Mouse (Mus musculus) heart, embryonic 14.5 days (tissue): ENCODE results near the gene Fam227a. TPM values are rescaled to one million over a fixed set of nuclear protein-coding genes. Genes with fewer than 3 reads are reported as not detected.

Experiments
- ATAC-seq: fragments of 200-750 bp; cut with Nextera tagmentation; 2 replicates; pipeline ENCODE4 v1.8.0; 2017; ENCODE audit warnings: low read depth, moderate TSS enrichment; ENCODE audit not compliant: insufficient number of reproducible peaks, insufficient read depth, low FRiP score
- H3K27ac ChIP-seq, 2 experiments: fragments of 200-500 bp in 1 of 2; fragments of 300-500 bp in 1 of 2; sonication (generic) in 1 of 2; replicated peaks in 1 of 2; 2 replicates each; pipeline ENCODE4 v1.5.1; 2012 to 2014; ENCODE audit warnings: low read depth in 2 of 2, low read length in 2 of 2, control low read depth in 1 of 2, mild to moderate bottlenecking in 1 of 2, mixed read lengths in 1 of 2; ENCODE audit not compliant: control insufficient read depth in 1 of 2, insufficient read depth in 1 of 2
- H3K27me3 ChIP-seq: fragments of 300-500 bp; sonication (generic); 2 replicates; pipeline ENCODE4 v1.6.1; 2014; ENCODE audit warnings: mild to moderate bottlenecking, low read length, control low read depth; ENCODE audit not compliant: control insufficient read depth, insufficient read depth
- H3K36me3 ChIP-seq: fragments of 300-500 bp; sonication (generic); 2 replicates; pipeline ENCODE4 v1.6.1; 2014; ENCODE audit warnings: mild to moderate bottlenecking, control low read depth, low read length, mixed read lengths; ENCODE audit not compliant: control insufficient read depth, insufficient read depth
- H3K4me1 ChIP-seq, 2 experiments: fragments of 200-500 bp in 1 of 2; fragments of 300-500 bp in 1 of 2; sonication (generic) in 1 of 2; 2 replicates each; pipeline ENCODE4 v1.6.1; 2012 to 2014; ENCODE audit warnings: low read length in 2 of 2, control low read depth in 1 of 2, mixed read lengths in 1 of 2; ENCODE audit not compliant: control insufficient read depth in 2 of 2, insufficient read depth in 2 of 2
- H3K4me2 ChIP-seq: fragments of 300-500 bp; sonication (generic); 2 replicates; pipeline ENCODE4 v1.6.1; 2014; ENCODE audit warnings: mild to moderate bottlenecking, low read length
- H3K4me3 ChIP-seq, 2 experiments: fragments of 200-500 bp in 1 of 2; fragments of 300-500 bp in 1 of 2; sonication (generic) in 1 of 2; 2 replicates each; pipeline ENCODE4 v1.5.1; 2012 to 2014; ENCODE audit warnings: low read length in 2 of 2, mild to moderate bottlenecking in 2 of 2, control low read depth in 1 of 2, low read depth in 1 of 2, moderate library complexity in 1 of 2; ENCODE audit not compliant: control insufficient read depth in 1 of 2, insufficient read depth in 1 of 2
- H3K9ac ChIP-seq: fragments of 300-500 bp; sonication (generic); 2 replicates; pipeline ENCODE4 v1.6.1; 2014; ENCODE audit warnings: mild to moderate bottlenecking, low read length
- H3K9me3 ChIP-seq: fragments of 300-500 bp; sonication (generic); 2 replicates; pipeline ENCODE4 v1.6.1; 2016; ENCODE audit warnings: low read length, control low read depth; ENCODE audit not compliant: control insufficient read depth
- WGBS: fragments of 180-500 bp; shearing (Covaris S2); extraction: QIAGEN DNeasy Blood & Tissue Kit; methylation state at CpG from one replicate; pipeline ENCODE4 v1.1.7; 2014; 5-methylcytosine and 5-hydroxymethylcytosine counted together
- polyA plus RNA-seq: library from polyadenylated mRNA; unstranded; fragments of >200 nt; fragmentation: Nextera tagmentation; extraction: Ambion mirVana; gene quantifications from 2 replicates; pipeline ENCODE4 v1.2.1, GENCODE M21; 2014

Gene Fam227a
- polyA plus RNA-seq, 1 experiment from 2014 or later = 2.0 TPM

DNA sequence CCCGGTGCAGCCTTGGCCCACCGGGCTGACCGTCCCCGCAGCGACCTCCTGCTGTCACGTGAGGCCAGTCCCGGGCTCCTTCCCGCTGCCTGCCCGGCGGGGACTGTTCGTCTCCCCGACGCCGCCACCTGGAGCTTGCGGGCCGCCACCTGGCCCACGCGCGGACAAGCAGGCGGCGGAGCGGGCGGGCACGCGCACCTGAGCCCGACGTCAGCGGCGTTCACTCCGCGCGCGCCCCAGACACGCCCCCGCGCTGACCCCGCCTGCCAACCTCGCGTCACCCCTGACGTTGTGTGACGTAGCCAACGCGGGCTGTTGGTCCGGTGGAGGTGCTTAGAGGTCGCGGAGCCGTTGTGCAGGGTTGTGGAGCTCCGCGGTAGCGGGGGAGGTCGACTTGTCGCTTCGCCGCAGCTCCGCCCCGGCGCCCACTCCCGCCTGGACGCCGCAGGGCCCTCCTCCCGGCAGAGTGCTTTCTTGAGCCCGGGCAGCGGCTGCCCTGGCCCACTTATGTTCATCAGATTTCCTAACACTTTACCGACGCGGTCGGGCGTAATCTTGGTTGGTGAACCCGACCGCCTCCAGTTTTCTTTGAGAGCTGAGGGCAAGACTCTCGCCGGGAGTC lies 29.0 kb upstream of the Fam227a start, which contains the start of gene Josd1:
Josd1 (minus strand) TSS at position 274 of the 622 bp plus-strand sequence.
- peaks cover 24 to 55% of the 10 kb centered on the region in 2 experiments for H3K4me1 ChIP-seq
- ATAC-seq = peak; percentile 78
- WGBS = under 1% methylated on average over 66 of the region's 72 CpGs

DNA sequence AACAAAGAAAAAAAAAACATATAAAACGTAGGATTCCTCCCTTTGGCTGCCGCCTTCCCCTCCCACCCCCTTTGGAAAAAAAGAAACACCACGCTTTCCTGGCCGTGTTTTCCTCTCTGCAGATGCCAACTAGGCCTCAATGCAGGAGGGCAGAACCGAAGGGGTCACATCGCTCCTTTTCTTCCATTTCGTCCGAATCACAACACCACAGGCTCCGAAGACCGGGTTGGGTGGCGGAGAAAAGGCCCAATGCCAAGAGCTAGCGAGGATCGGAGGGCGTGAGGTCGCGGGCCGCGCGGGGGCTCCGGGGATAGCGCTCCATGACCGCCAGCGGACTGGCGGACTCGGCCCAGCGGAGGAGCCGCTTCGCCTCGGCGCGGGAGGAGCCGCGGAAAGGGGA lies 28.4 kb upstream of the Fam227a start:
- WGBS = 0% methylated on average over 21 of the region's 33 CpGs
- H3K27me3 ChIP-seq = no peaks in the 10 kb centered on the region
- peak overlapping the region; percentile 99 for H3K9ac ChIP-seq
- no peaks in the 10 kb centered on the region for H3K36me3 ChIP-seq
- H3K4me2 ChIP-seq = peak overlapping the region; percentile 97
- peaks cover 24 to 60% of the 10 kb centered on the region in 2 experiments for H3K4me1 ChIP-seq
- ATAC-seq = no peak
- no peaks in the 10 kb centered on the region for H3K9me3 ChIP-seq
- H3K4me3 ChIP-seq = peak overlapping the region; percentile 80 to 96
- peak overlapping the region; percentile 99 to 100 for H3K27ac ChIP-seq

More for the DNA sequence above, 29.0 kb upstream of the Fam227a start, which contains the start of gene Josd1:
- Histone ChIP-seq H3K27me3 (no peaks in the 10 kb centered on the region), H3K9ac (peak within 1 kb of the TSS; percentile 99), H3K27ac (peak within 1 kb of the TSS; percentile 99 to 100), H3K36me3 (no peaks in the 10 kb centered on the region), H3K9me3 (no peaks in the 10 kb centered on the region), H3K4me3 (peak within 1 kb of the TSS; percentile 80 to 96), H3K4me2 (peak within 1 kb of the TSS; percentile 97)

DNA sequence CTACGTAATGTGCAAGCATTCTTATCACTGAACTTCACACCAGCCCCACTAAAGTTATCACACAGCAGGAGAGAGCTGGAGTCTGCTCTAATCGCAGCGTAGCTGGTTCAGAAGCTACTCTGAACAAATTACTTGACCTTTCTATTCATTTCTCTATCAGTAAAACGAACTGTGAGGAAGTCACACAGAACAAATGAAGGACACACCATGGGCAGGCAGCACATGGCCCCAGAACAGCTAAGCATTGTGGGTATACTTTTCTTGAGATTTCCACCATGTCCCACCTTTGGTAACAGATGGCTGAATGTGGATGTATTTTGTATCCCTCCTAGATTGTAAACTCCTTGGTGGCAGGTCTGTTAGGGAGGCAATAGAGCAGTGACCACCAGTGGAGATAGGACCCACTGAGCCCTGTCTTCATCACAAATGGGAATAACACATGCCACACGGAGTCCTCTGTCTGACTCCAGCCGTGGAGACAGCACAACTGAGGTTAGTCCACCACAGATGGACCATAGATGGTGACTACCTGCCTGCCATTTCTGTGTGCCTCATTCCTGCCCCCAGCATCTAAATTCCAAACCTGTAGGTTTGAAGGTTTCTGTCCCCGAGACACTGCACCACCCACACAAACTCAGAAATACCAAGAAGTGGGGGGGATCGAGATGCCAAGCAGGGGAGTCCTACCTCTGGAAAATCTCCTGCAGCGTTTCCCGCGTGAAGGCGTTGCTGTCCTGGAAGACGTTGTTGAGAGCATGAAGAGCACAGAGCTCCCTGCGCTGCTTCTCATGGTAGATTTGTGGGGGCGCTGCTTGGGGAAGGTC lies 27.5 kb upstream of the Fam227a start:
- H3K27ac ChIP-seq = peak overlapping the region; percentile 12 to 99

DNA sequence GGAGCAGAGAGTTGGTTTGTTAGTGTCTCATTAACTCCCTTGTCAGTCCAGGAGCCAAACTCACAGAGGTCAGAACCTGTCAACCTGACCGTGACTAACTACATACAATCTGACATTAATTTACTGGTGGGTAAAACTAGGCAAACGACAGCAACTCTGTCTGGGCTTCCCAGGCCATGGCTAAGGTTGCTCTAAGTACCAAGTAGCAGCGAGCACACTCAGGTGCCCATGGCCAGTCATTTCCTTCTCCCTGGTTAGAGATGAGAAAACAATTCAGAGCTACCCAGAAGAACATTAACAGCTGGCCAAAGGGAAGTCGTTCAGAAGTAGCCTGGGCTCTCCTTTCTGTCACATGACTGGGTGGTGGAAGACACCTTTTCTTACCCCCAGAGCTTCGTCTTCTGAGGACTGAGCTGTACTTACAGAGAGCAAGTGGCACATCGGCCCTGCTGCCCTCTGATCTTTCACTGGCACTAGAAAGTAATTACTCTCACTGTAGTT lies 26.4 kb upstream of the Fam227a start:
- WGBS = 25% methylated on average over 6 of the region's 6 CpGs
- peak overlapping the region; percentile 99 for H3K9ac ChIP-seq
- peak overlapping the region; percentile 97 for H3K4me2 ChIP-seq
- no peaks in the 10 kb centered on the region for H3K9me3 ChIP-seq
- no peaks in the 10 kb centered on the region for H3K36me3 ChIP-seq
- peak overlapping the region; percentile 80 to 96 for H3K4me3 ChIP-seq
- H3K27me3 ChIP-seq = no peaks in the 10 kb centered on the region
- peaks cover 28 to 68% of the 10 kb centered on the region in 2 experiments for H3K4me1 ChIP-seq
- H3K27ac ChIP-seq = peak overlapping the region; percentile 12 to 99; a peak in 1 of 4 replicates
- no peak for ATAC-seq

More for the DNA sequence above, 27.5 kb upstream of the Fam227a start:
- 2% methylated on average over 15 of the region's 15 CpGs for WGBS
- no peak for ATAC-seq
- Histone ChIP-seq H3K9me3 (no peaks in the 10 kb centered on the region), H3K36me3 (no peaks in the 10 kb centered on the region), H3K4me1 (peaks cover 25 to 60% of the 10 kb centered on the region in 2 experiments), H3K4me3 (peak overlapping the region; percentile 80 to 96), H3K27me3 (no peaks in the 10 kb centered on the region), H3K4me2 (peak overlapping the region; percentile 97), H3K9ac (peak overlapping the region; percentile 99)

DNA sequence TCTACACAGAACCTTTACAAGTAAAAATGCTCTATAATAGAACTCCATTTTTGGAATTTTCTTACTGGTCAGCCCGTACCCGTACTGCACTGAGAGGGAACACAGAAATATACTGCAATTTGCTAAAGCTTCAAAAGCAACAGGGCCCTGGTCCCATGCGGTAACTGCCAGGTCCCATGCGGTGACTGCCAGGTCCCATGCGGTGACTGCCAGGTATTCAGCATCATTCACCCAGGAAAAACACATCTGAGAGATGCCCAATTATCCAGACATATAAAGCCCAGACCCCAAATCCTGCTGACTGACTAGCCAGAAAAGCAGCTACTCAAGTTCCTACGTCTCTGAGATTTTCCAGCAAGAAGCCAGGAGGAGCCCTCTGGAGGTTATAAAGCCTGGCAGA lies 25.9 kb upstream of the Fam227a start:
- Histone ChIP-seq H3K27ac (no peak overlapping the region), H3K4me2 (peak overlapping the region; percentile 97), H3K27me3 (no peaks in the 10 kb centered on the region), H3K9ac (peak overlapping the region; percentile 99), H3K36me3 (no peaks in the 10 kb centered on the region), H3K4me1 (peaks cover 28 to 64% of the 10 kb centered on the region in 2 experiments), H3K4me3 (peak overlapping the region; percentile 80 to 96; a peak in 3 of 4 replicates), H3K9me3 (no peaks in the 10 kb centered on the region)
- 68% methylated on average over 6 of the region's 6 CpGs for WGBS
- ATAC-seq = no peak

DNA sequence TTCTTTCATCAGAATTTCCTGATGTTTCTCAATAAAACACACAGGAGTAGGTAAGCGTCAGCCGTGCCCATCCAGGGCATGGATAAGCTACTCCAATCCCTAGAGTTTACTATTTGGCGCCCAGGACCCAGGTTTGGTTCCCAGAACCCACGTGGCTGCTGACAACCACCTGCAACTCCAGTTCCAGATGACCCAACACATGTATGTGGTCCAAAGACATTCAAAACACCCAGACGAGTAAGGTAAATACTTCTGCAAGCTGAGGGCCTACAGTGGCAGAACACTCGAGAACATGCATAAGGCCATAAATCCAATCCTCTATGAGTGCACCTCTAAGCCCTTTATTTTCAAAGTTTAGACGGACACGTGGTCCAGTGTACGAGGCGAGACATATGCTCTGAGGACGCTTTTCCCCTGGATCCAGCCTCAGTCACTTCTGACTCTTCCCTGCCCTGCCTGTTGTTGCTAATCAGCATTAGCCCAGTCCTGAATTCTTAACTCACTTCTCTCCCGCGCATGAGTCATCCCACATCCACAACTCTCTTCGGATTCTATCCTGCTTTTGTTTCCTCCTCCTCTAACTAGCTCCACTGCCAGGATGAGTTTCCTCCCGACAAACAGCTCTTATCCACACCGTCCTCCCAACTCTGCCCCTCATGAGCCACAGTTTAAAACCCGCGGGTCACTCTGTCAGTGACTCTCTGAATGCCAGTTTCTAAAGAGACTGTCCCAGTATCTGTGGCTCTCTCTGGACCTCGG lies 25.1 kb upstream of the Fam227a start:
- Histone ChIP-seq H3K27me3 (no peaks in the 10 kb centered on the region), H3K9ac (peak overlapping the region; percentile 99), H3K4me3 (peak overlapping the region; percentile 80 to 96), H3K9me3 (no peaks in the 10 kb centered on the region), H3K27ac (peak overlapping the region; percentile 23 to 62), H3K4me2 (peak overlapping the region; percentile 97), H3K36me3 (no peaks in the 10 kb centered on the region), H3K4me1 (peaks cover 28 to 63% of the 10 kb centered on the region in 2 experiments)
- ATAC-seq = no peak
- WGBS = 28% methylated on average over 19 of the region's 19 CpGs

DNA sequence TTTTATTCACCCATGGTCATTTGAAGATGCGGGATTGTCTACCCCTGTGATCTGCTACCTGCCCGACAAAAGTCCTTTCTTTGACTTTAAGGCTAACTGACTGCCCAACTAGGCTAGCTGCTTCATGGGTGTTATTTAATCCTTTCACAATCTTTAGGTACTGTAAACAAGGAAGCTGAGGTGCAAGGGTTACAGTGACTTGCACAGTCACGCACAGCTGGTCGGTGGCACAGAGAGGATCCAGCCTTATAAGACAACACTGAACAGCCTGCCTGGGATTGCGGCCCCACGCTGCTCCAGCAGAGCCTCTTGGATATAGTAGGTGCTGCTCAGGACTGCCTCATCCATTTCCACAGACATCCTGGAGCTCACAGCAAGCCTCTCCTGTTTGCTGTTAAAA lies 24.4 kb upstream of the Fam227a start:
- H3K27ac ChIP-seq = peak overlapping the region; percentile 54 to 62
- no peaks in the 10 kb centered on the region for H3K36me3 ChIP-seq
- no peak for ATAC-seq
- peak overlapping the region in 1 of 2 experiments; percentile 96; a peak in 3 of 4 replicates for H3K4me3 ChIP-seq
- WGBS = 53% methylated on average over 6 of the region's 6 CpGs
- H3K9me3 ChIP-seq = no peaks in the 10 kb centered on the region
- peak overlapping the region; percentile 99 for H3K9ac ChIP-seq
- no peaks in the 10 kb centered on the region for H3K27me3 ChIP-seq
- peak overlapping the region; percentile 97 for H3K4me2 ChIP-seq
- peaks cover 28 to 58% of the 10 kb centered on the region in 2 experiments for H3K4me1 ChIP-seq
